Mouse (Mus musculus) G1E-ER4 (cell line): ENCODE measurements around the gene Actb. TPM values are rescaled to one million over a fixed set of nuclear protein-coding genes. Genes with fewer than 3 reads are reported as not detected.

Experiments used
- GATA1 ChIP-seq: IDR thresholded peaks from one replicate; pipeline ENCODE4 v1.8.0; 2012; ENCODE audit warnings: low read length, inconsistent platforms
- polyA plus RNA-seq: library from polyadenylated mRNA; stranded (reverse); fragments of >175 nt; gene quantifications from 2 replicates; pipeline ENCODE4 v1.2.3, GENCODE M21; 2012

Gene Actb
- 731 and 1,813 TPM in 2 replicates for polyA plus RNA-seq

- no peak for TF ChIP-seq GATA1
Observed at GRCm38 (mm10) chr5:142906532-142907047, at the start of gene Actb. Gene Actb, minus strand, starts transcription at chr5:142906754.

GRCm38 (mm10) chr5:142953641-142954040 lies 47.1 kb upstream of the Actb start:
- TF ChIP-seq GATA1 = no peak

DNA sequence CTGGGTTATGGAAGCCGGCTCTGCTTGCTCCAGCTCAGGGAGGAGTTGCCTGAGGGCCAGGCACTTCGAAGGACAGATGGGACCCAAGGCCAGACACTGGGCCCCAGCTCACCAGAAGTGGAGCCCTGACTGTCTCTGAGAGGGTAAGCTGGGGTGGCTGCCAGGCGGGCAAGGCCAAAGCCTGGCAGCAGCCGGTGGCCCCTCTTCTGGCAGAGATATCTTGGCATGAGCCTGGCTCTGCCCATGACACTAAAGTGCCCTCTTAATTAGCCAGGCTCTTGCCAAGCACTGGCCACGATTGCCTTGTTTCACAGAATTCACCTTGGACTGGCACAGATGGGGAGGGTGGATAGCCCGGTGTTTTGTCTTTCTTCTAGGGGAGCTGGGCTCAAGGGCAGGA lies 43.9 kb upstream of the Actb start:
- no peak for TF ChIP-seq GATA1

DNA sequence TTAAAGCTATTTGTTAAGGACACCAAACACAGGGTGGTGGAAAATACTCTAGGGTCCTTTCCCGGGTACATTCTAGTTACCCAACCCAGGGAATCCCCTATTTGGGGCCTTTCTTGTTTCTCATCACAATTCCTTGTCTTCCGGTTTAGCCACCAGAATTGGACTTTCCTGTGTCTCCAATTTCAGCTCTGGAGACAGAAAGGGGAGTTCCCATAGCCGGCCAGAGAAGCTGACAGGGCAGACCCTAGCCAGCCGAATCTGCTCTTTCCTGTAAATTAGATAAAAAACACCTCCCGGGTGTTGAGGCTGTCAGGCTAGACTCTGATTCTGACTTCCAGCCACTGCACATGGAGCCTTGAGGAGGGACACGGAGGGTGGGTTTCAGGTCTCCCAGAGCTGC lies 43.0 kb upstream of the Actb start:
- no peak for TF ChIP-seq GATA1

GRCm38 (mm10) chr5:142947460-142947859 lies 40.9 kb upstream of the Actb start:
- no peak for TF ChIP-seq GATA1

- TF ChIP-seq GATA1 = no peak
Observed at GRCm38 (mm10) chr5:142944979-142945682, 38.6 kb upstream of the Actb start.

DNA sequence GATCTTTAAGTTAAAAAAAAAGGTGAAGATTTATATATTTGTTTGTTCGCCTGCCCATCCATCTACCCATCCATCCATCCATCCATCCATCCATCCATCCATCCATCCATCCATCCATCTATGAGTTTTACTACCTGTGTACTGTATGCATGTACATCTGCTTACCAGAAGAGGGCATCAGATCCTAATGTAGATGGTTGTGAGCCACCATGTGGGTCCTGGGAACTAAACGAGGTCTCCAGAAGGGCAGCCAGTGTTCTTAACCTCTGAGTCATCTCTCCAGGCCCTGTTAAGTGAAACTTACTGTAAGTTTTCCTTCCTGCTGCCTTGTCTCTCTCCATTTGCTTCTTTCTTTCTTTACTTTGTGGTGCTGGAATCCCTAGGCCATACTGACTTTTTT lies 33.8 kb upstream of the Actb start:
- TF ChIP-seq GATA1 = no peak

DNA sequence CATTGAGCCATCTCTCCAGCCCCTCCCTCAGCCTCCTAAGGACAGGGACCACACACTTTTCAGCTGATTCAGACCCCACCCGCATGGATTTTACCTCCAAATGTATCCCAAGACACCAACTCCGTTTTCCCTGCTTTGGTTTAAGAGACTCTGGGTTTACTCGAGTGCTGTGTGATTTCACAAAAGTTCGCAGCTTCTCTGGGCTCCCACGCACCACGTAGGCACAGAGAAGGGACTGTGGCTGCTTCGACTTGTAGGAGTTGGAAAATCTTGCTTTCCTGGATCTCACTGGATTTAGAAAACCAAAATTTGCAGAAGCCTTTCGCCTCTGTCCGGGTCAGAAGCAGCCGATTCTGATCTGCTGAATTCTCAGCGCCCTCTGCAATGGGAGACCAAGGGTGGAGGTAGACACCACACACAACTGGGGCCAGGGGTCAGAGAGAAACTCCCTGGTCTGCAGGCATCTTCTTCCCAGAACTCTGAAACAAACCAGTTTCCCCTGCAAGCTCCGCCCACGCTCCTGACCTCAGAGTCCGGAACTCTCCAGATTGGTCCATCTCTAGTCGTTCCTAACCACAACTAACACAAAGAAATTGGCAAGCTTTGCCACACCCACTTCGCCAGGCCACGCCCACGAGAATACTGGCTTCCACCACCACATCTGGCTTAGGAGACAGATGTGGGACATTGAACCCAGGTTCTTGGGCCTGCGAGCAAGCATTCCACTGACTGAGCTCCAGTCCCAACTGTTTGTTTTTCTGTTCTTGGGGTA lies 31.6 kb upstream of the Actb start:
- TF ChIP-seq GATA1 = no peak

DNA sequence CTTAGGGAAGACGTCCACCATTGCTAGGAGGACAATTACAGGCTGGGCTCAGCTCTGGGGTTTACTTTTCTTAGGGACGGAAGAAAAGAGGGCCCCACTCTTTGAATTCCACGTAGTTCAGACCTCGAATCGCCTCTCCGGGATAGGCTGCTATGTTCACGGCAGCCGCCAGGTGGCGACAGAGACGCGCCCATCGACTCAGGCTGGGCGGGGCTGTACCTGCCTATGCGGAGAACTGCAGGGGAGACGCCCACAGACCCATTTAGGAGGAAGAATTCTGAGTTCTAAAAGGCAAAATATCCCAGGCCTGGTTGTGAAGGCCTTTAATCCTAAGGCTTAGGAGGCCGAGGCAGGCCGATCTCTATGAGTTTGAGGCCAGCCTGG lies 29.8 kb upstream of the Actb start:
- no peak for TF ChIP-seq GATA1

GRCm38 (mm10) chr5:142935642-142936335 lies 29.2 kb upstream of the Actb start:
- TF ChIP-seq GATA1 = no peak

- TF ChIP-seq GATA1 = no peak
Observed at GRCm38 (mm10) chr5:142932731-142933130, 26.2 kb upstream of the Actb start.

GRCm38 (mm10) chr5:142932084-142932685 lies 25.6 kb upstream of the Actb start:
- TF ChIP-seq GATA1 = no peak

DNA sequence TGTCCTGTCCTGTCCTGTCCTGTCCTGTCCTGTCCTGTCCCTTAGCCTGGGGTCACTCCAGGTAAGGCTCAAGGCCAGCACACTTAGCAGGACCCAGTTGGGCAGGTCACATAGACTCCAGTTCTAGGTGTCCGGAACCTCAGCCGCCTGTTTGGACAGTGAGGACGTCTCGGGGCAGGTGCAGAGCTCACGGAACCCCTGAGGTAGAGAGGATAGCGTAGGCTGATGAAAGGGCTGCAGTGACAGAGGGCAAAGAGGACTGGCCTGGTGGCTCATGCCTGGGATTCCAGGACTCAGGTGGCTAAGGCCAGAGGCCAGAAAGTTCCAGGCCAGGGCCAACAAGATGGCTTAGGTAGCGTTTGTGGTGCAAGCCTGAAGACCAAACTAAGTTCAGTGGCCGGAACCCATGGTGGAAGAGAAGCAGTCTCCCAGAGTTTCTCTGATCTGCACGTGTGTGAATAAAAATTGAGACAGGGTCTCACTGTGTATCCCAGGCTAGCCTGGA lies 24.7 kb upstream of the Actb start:
- no peak for TF ChIP-seq GATA1

DNA sequence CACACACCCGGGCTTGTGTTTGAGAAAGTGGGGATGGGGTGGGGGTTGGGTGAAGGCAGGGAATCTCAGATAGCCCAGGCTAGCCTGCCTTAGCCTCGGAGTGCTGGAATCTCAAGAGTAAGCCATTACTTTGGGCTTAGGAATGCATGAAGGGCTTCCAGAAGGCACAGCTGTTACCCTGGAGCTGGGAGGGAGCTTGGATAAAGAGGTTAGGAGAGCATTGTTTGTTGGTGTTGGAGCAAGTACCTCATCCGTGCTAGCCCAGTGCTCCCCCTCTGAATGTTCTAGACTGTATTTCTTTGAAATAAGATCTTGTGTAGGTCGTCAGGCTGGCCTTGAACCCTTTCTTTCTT lies 22.8 kb upstream of the Actb start:
- TF ChIP-seq GATA1 = no peak

- TF ChIP-seq GATA1 = no peak
Observed at GRCm38 (mm10) chr5:142928749-142929399, 22.3 kb upstream of the Actb start.
